Mouse (Mus musculus): ENCODE measurements around the gene Adra1b. TPM values are rescaled to one million over a fixed set of nuclear protein-coding genes. Genes with fewer than 3 reads are reported as not detected.

Adra1b gene
- polyA plus RNA-seq, 1 experiment, result not detected

DNA sequence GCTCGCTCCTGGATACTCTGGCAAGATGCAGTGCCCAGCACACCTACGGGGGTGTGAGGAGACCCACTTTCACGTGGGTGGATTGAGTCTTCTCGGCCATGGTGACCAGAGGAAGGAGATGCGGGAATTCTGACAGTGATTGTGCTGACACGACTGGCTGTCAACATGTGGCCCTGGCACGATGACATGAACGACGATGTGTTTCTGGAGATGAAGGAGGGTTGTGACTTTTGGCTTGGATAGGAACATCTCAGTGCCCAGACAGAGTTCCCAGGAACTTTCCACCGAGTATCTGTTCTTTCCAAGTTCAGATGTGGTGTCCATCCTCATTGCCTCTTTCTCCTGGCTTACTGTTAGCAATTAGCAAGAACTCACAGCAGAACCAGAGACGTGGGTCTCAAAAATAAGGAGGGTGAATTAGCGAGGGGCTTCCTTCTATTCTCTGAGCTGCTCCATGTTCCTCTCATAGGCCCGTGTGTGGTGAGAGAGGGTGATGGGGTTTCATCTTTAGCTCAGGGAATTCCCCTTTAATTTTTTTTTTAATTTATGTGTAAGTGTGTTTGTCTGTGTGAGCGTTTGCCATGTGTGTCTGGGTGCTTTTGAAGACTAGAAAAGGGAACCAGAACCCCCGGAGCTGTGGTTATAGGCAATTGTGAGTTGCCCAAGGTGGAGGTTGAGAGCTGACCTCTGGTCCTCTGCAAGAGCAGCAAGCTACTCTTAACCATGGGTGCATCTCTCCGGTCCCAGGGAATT is 11.3 kb upstream of the Adra1b start:
- WGBS, result 91% methylated on average over 16 of the region's 16 CpGs

DNA sequence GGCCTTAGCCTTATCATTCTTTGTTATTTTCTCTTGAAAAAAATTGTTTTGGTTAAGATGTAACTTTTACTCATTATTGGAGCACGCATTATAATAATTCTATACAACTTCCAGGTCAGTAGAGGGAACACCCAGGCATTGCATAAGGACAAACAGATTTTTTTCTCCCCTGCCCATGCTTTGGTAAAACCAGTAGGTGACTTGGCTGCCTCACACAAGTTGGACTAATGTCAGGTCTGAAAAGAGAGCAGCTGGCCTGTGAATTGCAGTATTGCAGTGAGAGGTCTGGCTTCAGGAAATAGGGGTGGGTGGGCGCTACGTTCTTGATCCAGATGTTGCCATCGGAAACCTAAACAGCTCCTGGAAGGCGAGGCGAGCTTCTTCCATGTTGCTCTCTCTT is 10.6 kb upstream of the Adra1b start:
- TF ChIP-seq POLR2A (IDR thresholded peaks at IDR 0.05; ENCODE audit: insufficient read depth, low read depth, low read length) (no peak), CTCF (IDR thresholded peaks at IDR 0.05; ENCODE audit: insufficient read depth, low read depth, low read length) (no peak)
- no peak overlapping the region for H3K4me3 ChIP-seq (ENCODE audit: insufficient read depth, low read depth, low read length)
- no peak overlapping the region for H3K27ac ChIP-seq (ENCODE audit: insufficient read depth, low read depth, low read length)
- 86% methylated on average over 6 of the region's 6 CpGs for WGBS
- no peaks in the 10 kb centered on the region for H3K4me1 ChIP-seq (ENCODE audit: control insufficient read depth, insufficient read depth, low read length)

More for the DNA sequence above, 11.3 kb upstream of the Adra1b start:
- Histone ChIP-seq H3K27ac (ENCODE audit: insufficient read depth, low read depth, low read length) (no peak overlapping the region), H3K4me1 (ENCODE audit: control insufficient read depth, insufficient read depth, low read length) (no peaks in the 10 kb centered on the region), H3K4me3 (ENCODE audit: insufficient read depth, low read depth, low read length) (no peak overlapping the region)
- TF ChIP-seq POLR2A (IDR thresholded peaks at IDR 0.05; ENCODE audit: insufficient read depth, low read depth, low read length) (no peak), CTCF (IDR thresholded peaks at IDR 0.05; ENCODE audit: insufficient read depth, low read depth, low read length) (no peak)

GRCm38 (mm10) chr11:43903351-43903750 is 2.3 kb upstream of the Adra1b start:
- no peaks in the 10 kb centered on the region for H3K4me1 ChIP-seq (ENCODE audit: control insufficient read depth, insufficient read depth, low read length)
- no peak overlapping the region for H3K27ac ChIP-seq (ENCODE audit: insufficient read depth, low read depth, low read length)
- no peak for TF ChIP-seq POLR2A (IDR thresholded peaks at IDR 0.05; ENCODE audit: insufficient read depth, low read depth, low read length)
- no peak for TF ChIP-seq CTCF (IDR thresholded peaks at IDR 0.05; ENCODE audit: insufficient read depth, low read depth, low read length)
- WGBS, result 74% methylated on average over 10 of the region's 10 CpGs
- H3K4me3 ChIP-seq (ENCODE audit: insufficient read depth, low read depth, low read length), result no peak overlapping the region

- H3K4me3 ChIP-seq (ENCODE audit: insufficient read depth, low read depth, low read length), result no peak overlapping the region
- H3K27ac ChIP-seq (ENCODE audit: insufficient read depth, low read depth, low read length), result no peak overlapping the region
- WGBS, result 93% methylated on average over 2 of the region's 2 CpGs
- no peaks in the 10 kb centered on the region for H3K4me1 ChIP-seq (ENCODE audit: control insufficient read depth, insufficient read depth, low read length)
- no peak for TF ChIP-seq CTCF (IDR thresholded peaks at IDR 0.05; ENCODE audit: insufficient read depth, low read depth, low read length)
- TF ChIP-seq POLR2A (IDR thresholded peaks at IDR 0.05; ENCODE audit: insufficient read depth, low read depth, low read length), result no peak
Observed at GRCm38 (mm10) chr11:43899696-43900095, 1.3 kb downstream of the Adra1b start.

DNA sequence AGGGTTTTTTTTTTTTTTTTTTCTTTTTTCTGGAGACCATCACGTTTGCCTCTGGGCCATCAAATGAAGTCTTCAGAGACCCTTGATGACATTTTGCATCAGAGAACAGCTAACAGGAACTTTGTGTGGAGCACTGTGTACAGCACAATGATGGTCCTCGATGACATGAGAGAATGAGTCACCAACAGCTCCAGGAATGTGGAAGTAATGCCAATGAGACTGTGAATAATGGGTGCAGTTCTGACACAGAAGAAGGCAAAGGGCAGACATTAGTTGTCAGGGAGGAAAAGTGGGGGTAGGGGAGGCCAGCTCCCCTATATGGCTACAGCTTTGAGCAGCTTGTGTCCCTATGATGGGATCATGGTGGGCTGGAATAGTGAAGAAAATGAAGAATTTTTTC is 5.7 kb downstream of the Adra1b start:
- H3K4me3 ChIP-seq (ENCODE audit: insufficient read depth, low read depth, low read length), result no peak overlapping the region
- TF ChIP-seq CTCF (IDR thresholded peaks at IDR 0.05; ENCODE audit: insufficient read depth, low read depth, low read length) (no peak), POLR2A (IDR thresholded peaks at IDR 0.05; ENCODE audit: insufficient read depth, low read depth, low read length) (no peak)
- no peaks in the 10 kb centered on the region for H3K4me1 ChIP-seq (ENCODE audit: control insufficient read depth, insufficient read depth, low read length)
- H3K27ac ChIP-seq (ENCODE audit: insufficient read depth, low read depth, low read length), result no peak overlapping the region
- 48% methylated on average over 2 of the region's 2 CpGs for WGBS

DNA sequence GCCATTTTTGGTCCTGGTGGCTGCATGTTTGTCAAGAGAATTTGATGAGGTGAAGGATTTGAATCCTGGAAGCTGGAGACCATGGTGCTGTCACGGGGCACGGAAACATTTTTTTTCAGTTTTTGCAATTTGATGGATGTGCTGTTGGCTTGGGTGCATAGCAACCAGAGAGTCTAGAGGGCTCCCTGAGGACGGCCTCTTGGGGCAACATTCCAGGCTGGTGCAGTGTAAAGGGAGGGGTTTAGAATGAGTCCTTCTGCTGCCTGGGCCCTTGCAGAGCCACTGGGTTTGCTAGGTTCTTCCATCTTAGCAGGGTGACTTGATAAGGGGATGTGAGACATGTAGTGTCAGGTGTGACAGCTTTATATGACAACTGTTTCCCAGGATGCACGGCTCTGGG is 8.5 kb downstream of the Adra1b start:
- Histone ChIP-seq H3K4me3 (ENCODE audit: insufficient read depth, low read depth, low read length) (no peak overlapping the region), H3K27ac (ENCODE audit: insufficient read depth, low read depth, low read length) (no peak overlapping the region), H3K4me1 (ENCODE audit: control insufficient read depth, insufficient read depth, low read length) (no peaks in the 10 kb centered on the region)
- 85% methylated on average over 4 of the region's 4 CpGs for WGBS
- no peak for TF ChIP-seq CTCF (IDR thresholded peaks at IDR 0.05; ENCODE audit: insufficient read depth, low read depth, low read length)
- TF ChIP-seq POLR2A (IDR thresholded peaks at IDR 0.05; ENCODE audit: insufficient read depth, low read depth, low read length), result no peak

DNA sequence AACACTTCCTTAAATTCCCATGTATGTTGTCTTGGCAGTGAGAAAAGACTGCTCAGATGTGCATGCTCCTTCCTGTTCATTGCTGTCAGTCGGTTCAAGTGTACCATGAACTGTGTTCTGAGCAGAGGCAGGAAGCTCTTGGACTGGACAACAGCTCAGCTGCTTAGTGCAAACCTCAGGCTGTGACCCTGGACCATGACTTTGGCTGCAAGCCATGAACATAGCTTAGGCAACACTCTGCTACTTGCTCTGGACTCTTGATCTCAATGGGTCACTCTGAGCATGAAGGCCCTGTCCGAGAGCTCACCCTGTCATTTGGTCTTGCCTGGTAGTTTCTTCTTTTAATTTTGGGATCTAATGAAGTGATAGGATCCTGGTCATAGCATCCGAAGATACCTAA is 9.6 kb downstream of the Adra1b start:
- no peak overlapping the region for H3K4me3 ChIP-seq (ENCODE audit: insufficient read depth, low read depth, low read length)
- no peaks in the 10 kb centered on the region for H3K4me1 ChIP-seq (ENCODE audit: control insufficient read depth, insufficient read depth, low read length)
- 96% methylated on average over 3 of the region's 3 CpGs for WGBS
- TF ChIP-seq CTCF (IDR thresholded peaks at IDR 0.05; ENCODE audit: insufficient read depth, low read depth, low read length) (no peak), POLR2A (IDR thresholded peaks at IDR 0.05; ENCODE audit: insufficient read depth, low read depth, low read length) (no peak)
- H3K27ac ChIP-seq (ENCODE audit: insufficient read depth, low read depth, low read length), result no peak overlapping the region

DNA sequence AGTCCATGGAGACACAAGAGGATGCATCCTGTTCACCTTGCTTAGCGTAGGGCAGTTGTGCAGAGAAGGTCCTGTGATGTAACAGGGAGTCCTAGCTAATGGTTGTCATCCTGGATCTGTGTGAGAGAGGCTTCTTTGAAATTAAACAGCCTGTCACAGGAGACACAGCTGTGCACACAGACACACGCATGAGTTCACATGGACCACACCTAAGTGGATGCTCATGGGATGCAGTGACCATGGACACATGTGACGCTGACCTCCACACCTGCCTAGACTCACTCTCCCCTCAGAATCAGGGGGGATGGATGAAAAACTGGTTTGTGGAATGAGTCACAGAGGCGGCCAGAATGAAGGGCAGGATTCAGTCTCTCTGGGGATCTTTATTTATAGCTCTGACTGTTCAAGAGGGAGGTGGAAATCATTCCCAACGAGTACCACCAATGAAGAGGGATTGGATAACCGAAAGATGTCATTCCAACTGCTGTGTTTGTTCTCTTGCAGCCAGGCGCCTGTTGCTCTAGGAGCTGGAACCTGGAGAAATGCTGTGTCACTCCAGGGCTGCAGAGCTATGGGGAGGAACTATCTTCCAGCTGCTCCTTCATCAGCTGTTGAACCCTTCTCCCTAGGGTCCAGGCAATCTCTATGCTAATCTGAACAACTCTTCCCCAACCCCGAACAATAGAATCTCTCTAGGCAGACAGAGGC is 11.6 kb downstream of the Adra1b start:
- 78% methylated on average over 8 of the region's 8 CpGs for WGBS
- H3K4me1 ChIP-seq (ENCODE audit: control insufficient read depth, insufficient read depth, low read length), result no peaks in the 10 kb centered on the region
- H3K4me3 ChIP-seq (ENCODE audit: insufficient read depth, low read depth, low read length), result no peak overlapping the region
- no peak overlapping the region for H3K27ac ChIP-seq (ENCODE audit: insufficient read depth, low read depth, low read length)
- TF ChIP-seq POLR2A (IDR thresholded peaks at IDR 0.05; ENCODE audit: insufficient read depth, low read depth, low read length), result no peak
- no peak for TF ChIP-seq CTCF (IDR thresholded peaks at IDR 0.05; ENCODE audit: insufficient read depth, low read depth, low read length)

DNA sequence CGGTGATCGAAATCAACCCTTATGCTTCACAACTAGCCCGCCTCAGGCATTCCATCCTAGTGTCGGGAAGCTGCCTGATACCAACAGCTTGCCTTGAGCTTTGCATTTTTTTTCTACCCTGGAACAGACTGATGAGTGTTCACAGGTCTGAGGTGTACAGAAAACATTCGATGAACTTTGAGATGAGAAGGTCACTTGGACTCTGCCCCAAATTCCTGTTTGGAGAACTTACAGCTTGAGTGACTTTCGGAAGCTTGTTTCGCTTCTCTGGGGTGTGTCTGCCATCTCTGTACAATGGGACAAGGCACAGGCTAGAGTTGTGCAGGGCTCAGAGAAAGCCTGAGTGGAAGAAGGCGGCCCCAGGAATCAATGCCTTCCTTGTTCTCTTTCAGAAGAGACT is 12.3 kb downstream of the Adra1b start:
- Histone ChIP-seq H3K4me1 (ENCODE audit: control insufficient read depth, insufficient read depth, low read length) (no peaks in the 10 kb centered on the region), H3K27ac (ENCODE audit: insufficient read depth, low read depth, low read length) (no peak overlapping the region), H3K4me3 (ENCODE audit: insufficient read depth, low read depth, low read length) (no peak overlapping the region)
- 89% methylated on average over 8 of the region's 8 CpGs for WGBS
- TF ChIP-seq POLR2A (IDR thresholded peaks at IDR 0.05; ENCODE audit: insufficient read depth, low read depth, low read length), result no peak

All from olfactory bulb, adult 2 months (tissue).